Mouse (Mus musculus) kidney, postnatal 14 days (tissue): Measurements from ENCODE around the gene Foxn1.

Experiments
- DNase-seq: peaks from one replicate; pipeline ENCODE4 v3.0.0; 2022; ENCODE audit warnings: mixed read lengths

The Foxn1 gene

GRCm38 (mm10) chr11:78355471-78356238, 30.7 kb downstream of the Foxn1 start:
- DNase-seq, result peak; percentile 62

GRCm38 (mm10) chr11:78354905-78355304, 31.5 kb downstream of the Foxn1 start:
- no peak for DNase-seq

GRCm38 (mm10) chr11:78353081-78353480, 33.3 kb downstream of the Foxn1 start:
- no peak for DNase-seq

GRCm38 (mm10) chr11:78349441-78350358, 36.7 kb downstream of the Foxn1 start:
- peak; percentile 43 for DNase-seq

- DNase-seq, result no peak
Observed at GRCm38 (mm10) chr11:78348474-78348873, 37.9 kb downstream of the Foxn1 start.

GRCm38 (mm10) chr11:78347908-78348307, 38.5 kb downstream of the Foxn1 start:
- DNase-seq, result no peak

- peak; percentile 72 for DNase-seq
Observed at GRCm38 (mm10) chr11:78347070-78347754, 39.1 kb downstream of the Foxn1 start.

GRCm38 (mm10) chr11:78346326-78347069, 39.9 kb downstream of the Foxn1 start:
- DNase-seq, result no peak

GRCm38 (mm10) chr11:78345801-78346200, 40.6 kb downstream of the Foxn1 start:
- no peak for DNase-seq

- peak; percentile 73 for DNase-seq
Observed at GRCm38 (mm10) chr11:78344890-78345715, 41.3 kb downstream of the Foxn1 start.

GRCm38 (mm10) chr11:78344328-78344889, 41.9 kb downstream of the Foxn1 start:
- DNase-seq, result no peak

- DNase-seq, result peak; percentile 90
Observed at GRCm38 (mm10) chr11:78343381-78344327, 42.7 kb downstream of the Foxn1 start, which contains the start of gene Unc119. Unc119 (plus strand) TSS chr11:78343482.

- DNase-seq, result no peak
Observed at GRCm38 (mm10) chr11:78341702-78342101, 44.7 kb downstream of the Foxn1 start.

GRCm38 (mm10) chr11:78337040-78337439, 49.3 kb downstream of the Foxn1 start:
- DNase-seq, result no peak

- DNase-seq, result no peak
Observed at GRCm38 (mm10) chr11:78333992-78334391, 52.4 kb downstream of the Foxn1 start.

- no peak for DNase-seq
Observed at GRCm38 (mm10) chr11:78332676-78333075, 53.7 kb downstream of the Foxn1 start.

GRCm38 (mm10) chr11:78328512-78329056, 57.8 kb downstream of the Foxn1 start:
- no peak for DNase-seq

GRCm38 (mm10) chr11:78327634-78328511, 58.5 kb downstream of the Foxn1 start, which contains the start of gene Pigs:
Pigs (plus strand) TSS chr11:78328415.
- DNase-seq, result peak; percentile 98
